Mouse (Mus musculus) lung, embryonic 16.5 days (tissue): ENCODE measurements at regions not wholly inside any gene's neighbourhood (a gene's known extent, or its start where the extent isn't known, plus 50 kb on each side); places are given as distances from the start of the nearest gene placed in this dataset.

Source experiments
- ATAC-seq: fragments of 200-750 bp; cut with Nextera tagmentation; 2 replicates; pipeline ENCODE4 v1.8.0; 2017; ENCODE audit warnings: low read depth, mild to moderate bottlenecking, moderate library complexity
- H3K27ac ChIP-seq: fragments of 300-500 bp; sonication (generic); 2 replicates; pipeline ENCODE4 v1.5.1; 2014; ENCODE audit warnings: mild to moderate bottlenecking, control low read depth, low read length
- H3K27me3 ChIP-seq: fragments of 300-500 bp; sonication (generic); 2 replicates; pipeline ENCODE4 v1.6.1; 2014; ENCODE audit warnings: low read depth, low read length, mixed read lengths; ENCODE audit not compliant: control insufficient read depth, insufficient read depth
- H3K36me3 ChIP-seq: fragments of 300-500 bp; sonication (generic); 2 replicates; pipeline ENCODE4 v1.6.1; 2014; ENCODE audit warnings: low read length; ENCODE audit not compliant: control insufficient read depth, insufficient read depth
- H3K4me1 ChIP-seq: fragments of 300-500 bp; sonication (generic); replicated peaks from 2 replicates; pipeline ENCODE4 v1.6.1; 2014; ENCODE audit warnings: low read length, mixed read lengths; ENCODE audit not compliant: control insufficient read depth, insufficient read depth
- H3K4me2 ChIP-seq: fragments of 300-500 bp; sonication (generic); 2 replicates; pipeline ENCODE4 v1.6.1; 2014; ENCODE audit warnings: low read depth, low read length, control low read depth
- H3K4me3 ChIP-seq: fragments of 300-500 bp; sonication (generic); 2 replicates; pipeline ENCODE4 v1.5.1; 2014; ENCODE audit warnings: mild to moderate bottlenecking, low read length, control low read depth
- H3K9ac ChIP-seq: fragments of 300-500 bp; sonication (generic); 2 replicates; pipeline ENCODE4 v1.6.1; 2014; ENCODE audit warnings: low read length, control low read depth
- H3K9me3 ChIP-seq: fragments of 300-500 bp; sonication (generic); 2 replicates; pipeline ENCODE4 v1.6.1; 2016; ENCODE audit warnings: low read length; ENCODE audit not compliant: control insufficient read depth
- WGBS: fragments of 180-500 bp; shearing (Covaris S2); extraction: QIAGEN DNeasy Blood & Tissue Kit; methylation state at CpG from one replicate; pipeline ENCODE4 v1.1.7; 2014; 5-methylcytosine and 5-hydroxymethylcytosine counted together

DNA sequence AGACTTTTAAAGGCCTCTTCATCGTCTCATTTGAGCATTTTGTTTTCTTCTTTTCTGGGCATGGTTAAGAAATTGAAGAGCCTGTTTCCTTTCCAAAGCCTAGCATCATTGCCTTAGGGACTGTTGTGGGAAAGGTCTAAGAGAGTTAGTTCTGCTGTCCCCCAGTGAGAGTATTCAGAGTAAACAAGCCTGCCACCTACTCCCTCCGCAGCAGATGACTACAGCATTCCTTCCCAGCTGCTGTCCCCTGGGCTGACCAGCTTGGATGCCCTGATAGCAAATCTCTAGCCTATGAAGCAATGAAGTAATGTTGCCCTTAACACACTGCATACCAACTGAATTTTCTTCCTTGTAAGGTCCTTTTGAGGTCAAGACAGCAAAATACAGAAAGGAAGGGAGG lies 164.9 kb downstream of the Moxd1 start:
- Histone ChIP-seq H3K27ac (no peak overlapping the region), H3K27me3 (no peaks in the 10 kb centered on the region), H3K9me3 (no peaks in the 10 kb centered on the region), H3K4me3 (no peak overlapping the region), H3K4me2 (no peak overlapping the region), H3K4me1 (no peaks in the 10 kb centered on the region), H3K36me3 (no peaks in the 10 kb centered on the region), H3K9ac (no peak overlapping the region)
- 46% methylated on average over 2 of the region's 2 CpGs for WGBS
- ATAC-seq = no peak

DNA sequence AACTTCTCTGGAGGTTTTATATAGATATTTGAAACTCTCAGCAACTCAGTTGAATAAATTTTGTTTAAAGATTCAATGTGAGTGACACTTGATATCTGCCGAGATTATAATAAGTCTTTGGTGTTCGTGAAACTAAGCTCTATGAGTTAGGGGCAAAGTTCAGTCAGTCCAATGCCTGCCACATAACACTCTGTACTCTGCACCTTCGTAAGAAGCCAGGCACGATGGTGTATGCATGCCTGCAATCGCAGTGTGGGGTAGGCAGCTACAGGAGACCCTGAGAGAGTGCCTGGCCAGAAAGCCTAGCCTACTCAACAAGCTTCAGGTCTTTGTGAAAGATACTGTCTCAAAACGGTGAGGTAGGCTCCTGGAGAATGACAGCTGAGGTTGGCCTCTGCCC lies 167.7 kb downstream of the Moxd1 start:
- Histone ChIP-seq H3K9me3 (no peaks in the 10 kb centered on the region), H3K9ac (no peak overlapping the region), H3K4me1 (no peaks in the 10 kb centered on the region), H3K4me3 (no peak overlapping the region), H3K27me3 (no peaks in the 10 kb centered on the region), H3K27ac (no peak overlapping the region), H3K4me2 (no peak overlapping the region), H3K36me3 (no peaks in the 10 kb centered on the region)
- WGBS = 67% methylated on average over 6 of the region's 6 CpGs
- ATAC-seq = no peak

DNA sequence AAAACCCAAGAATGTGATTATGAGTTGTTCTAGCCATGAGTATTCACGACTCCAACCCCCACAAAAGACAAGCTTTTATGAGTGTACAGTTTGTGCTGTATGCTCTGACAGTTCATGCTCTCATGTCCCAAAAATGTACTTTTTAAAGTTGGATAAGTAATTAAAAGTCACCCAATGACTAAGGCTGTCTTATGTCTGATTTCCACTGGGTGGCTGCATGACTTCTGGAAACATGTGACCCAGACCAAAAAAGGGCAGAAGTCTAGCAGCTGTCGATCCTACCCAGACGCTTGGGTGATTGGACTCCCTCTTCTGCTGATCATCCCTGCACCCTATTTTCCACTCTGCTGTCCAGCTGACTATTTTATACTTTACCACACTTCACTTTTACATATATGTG lies 168.7 kb downstream of the Moxd1 start:
- H3K36me3 ChIP-seq = no peaks in the 10 kb centered on the region
- H3K27me3 ChIP-seq = no peaks in the 10 kb centered on the region
- H3K4me3 ChIP-seq = no peak overlapping the region
- WGBS = 63% methylated on average over 3 of the region's 3 CpGs
- ATAC-seq = no peak
- no peak overlapping the region for H3K9ac ChIP-seq
- no peaks in the 10 kb centered on the region for H3K9me3 ChIP-seq
- H3K4me2 ChIP-seq = no peak overlapping the region
- no peak overlapping the region for H3K27ac ChIP-seq
- H3K4me1 ChIP-seq = no peaks in the 10 kb centered on the region

DNA sequence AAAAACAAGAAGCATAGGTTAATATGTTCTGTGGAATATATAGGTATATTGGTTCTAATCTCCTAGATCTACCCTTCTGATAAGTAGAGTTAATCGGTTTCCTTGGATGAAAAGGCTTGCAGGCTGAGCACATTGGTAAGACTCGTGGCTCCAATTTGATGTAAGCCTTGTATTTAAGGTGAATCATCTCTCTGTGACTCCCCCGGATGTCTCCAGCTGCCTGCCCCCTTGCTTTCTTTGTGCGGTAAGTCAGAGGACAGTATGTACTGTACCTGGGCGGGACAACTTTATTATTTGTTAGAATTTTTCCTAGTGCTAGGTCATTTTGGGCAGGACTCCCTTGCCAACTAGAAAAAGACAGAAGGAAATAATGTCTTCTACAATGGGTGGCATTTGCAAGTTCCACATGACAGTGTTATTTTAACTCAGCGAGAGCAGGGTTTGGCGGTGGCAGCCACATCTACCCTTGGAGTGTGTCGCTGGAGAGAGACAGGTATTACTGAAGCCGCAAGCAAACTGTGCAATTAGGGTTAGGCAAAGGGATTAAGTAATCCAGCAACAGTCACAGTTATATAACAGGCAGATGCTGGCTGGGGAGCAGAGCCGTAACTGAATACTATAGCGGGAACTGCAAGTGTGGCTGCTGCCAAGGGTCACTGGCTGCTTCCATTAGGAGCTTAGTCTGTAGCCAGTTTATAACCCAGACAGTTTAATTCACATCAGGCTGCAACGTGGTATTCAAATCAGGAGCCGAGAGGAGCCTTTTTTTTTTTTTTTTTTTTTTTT lies 172.9 kb downstream of the Moxd1 start:
- no peak overlapping the region for H3K4me3 ChIP-seq
- no peaks in the 10 kb centered on the region for H3K4me1 ChIP-seq
- ATAC-seq = no peak
- H3K9me3 ChIP-seq = no peaks in the 10 kb centered on the region
- H3K27ac ChIP-seq = no peak overlapping the region
- WGBS = 72% methylated on average over 13 of the region's 13 CpGs
- no peak overlapping the region for H3K9ac ChIP-seq
- H3K36me3 ChIP-seq = no peaks in the 10 kb centered on the region
- no peak overlapping the region for H3K4me2 ChIP-seq
- H3K27me3 ChIP-seq = no peaks in the 10 kb centered on the region

DNA sequence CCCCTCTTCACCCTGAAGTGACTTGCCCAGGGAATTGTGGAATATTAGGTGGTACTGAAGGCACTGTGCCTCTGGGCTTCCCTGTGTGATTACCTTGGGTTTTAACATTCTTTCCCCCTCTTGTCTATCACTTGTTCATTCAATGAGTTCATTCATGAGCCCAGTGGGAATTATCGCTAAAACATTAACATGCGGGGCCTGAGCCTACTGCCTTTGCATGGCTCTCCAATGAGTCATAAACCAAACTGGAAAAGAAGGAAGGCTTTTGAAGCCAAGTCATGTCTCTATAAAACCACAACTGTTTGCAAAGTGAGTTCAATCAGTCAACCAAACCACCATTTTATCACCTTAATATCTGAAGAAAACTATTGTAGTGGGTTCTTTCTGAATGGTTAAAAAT lies 173.8 kb downstream of the Moxd1 start:
- no peak overlapping the region for H3K4me3 ChIP-seq
- no peaks in the 10 kb centered on the region for H3K4me1 ChIP-seq
- H3K27ac ChIP-seq = no peak overlapping the region
- H3K36me3 ChIP-seq = no peaks in the 10 kb centered on the region
- no peaks in the 10 kb centered on the region for H3K9me3 ChIP-seq
- 56% methylated on average over 2 of the region's 2 CpGs for WGBS
- no peak for ATAC-seq
- H3K9ac ChIP-seq = no peak overlapping the region
- H3K27me3 ChIP-seq = no peaks in the 10 kb centered on the region
- H3K4me2 ChIP-seq = no peak overlapping the region

DNA sequence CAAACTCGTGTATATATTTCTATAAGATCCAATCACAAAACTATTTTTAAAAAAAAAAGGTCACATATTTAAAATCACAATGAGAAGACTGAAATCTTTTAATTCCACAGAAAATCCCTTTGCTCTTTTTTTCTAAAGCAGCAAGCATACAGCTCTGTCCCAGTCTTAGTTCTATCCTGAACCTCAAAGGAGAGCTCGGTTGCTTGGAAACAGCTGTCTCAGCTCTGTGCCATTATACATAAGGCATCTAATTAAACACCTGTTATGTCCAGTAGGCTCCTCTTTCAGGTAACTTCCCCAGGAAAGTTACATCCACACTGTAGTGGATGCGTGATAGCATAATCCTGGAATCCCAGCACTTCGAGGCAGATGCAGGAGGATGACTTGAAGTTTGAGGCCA lies 181.5 kb downstream of the Moxd1 start:
- no peak for ATAC-seq
- no peak overlapping the region for H3K4me3 ChIP-seq
- H3K4me1 ChIP-seq = no peaks in the 10 kb centered on the region
- no peak overlapping the region for H3K9ac ChIP-seq
- no peaks in the 10 kb centered on the region for H3K36me3 ChIP-seq
- no peak overlapping the region for H3K4me2 ChIP-seq
- no peaks in the 10 kb centered on the region for H3K9me3 ChIP-seq
- no peaks in the 10 kb centered on the region for H3K27me3 ChIP-seq
- H3K27ac ChIP-seq = no peak overlapping the region
- 76% methylated on average over 4 of the region's 4 CpGs for WGBS

DNA sequence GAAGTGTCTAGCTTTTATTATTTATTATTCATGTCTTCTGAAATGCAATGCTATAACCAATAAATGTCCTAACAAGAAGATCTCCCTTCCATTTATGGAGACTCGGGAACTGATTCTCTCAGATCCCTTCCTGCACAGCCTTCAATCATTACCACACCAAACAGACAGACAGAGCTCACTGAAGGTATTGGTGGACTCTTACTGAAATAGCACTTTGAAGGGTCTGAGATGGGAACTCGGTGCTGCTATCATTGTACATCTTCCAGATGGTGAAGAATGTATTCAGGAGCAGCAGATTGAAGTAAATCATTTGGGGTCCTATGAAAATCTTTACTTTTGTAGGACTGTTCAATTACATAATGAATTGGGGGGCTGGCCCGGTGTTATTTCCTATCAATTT lies 183.6 kb downstream of the Moxd1 start:
- H3K27ac ChIP-seq = no peak overlapping the region
- no peaks in the 10 kb centered on the region for H3K9me3 ChIP-seq
- ATAC-seq = no peak
- no peak overlapping the region for H3K9ac ChIP-seq
- no peaks in the 10 kb centered on the region for H3K36me3 ChIP-seq
- H3K4me1 ChIP-seq = no peaks in the 10 kb centered on the region
- no peak overlapping the region for H3K4me3 ChIP-seq
- 74% methylated on average over 3 of the region's 3 CpGs for WGBS
- no peaks in the 10 kb centered on the region for H3K27me3 ChIP-seq
- no peak overlapping the region for H3K4me2 ChIP-seq

DNA sequence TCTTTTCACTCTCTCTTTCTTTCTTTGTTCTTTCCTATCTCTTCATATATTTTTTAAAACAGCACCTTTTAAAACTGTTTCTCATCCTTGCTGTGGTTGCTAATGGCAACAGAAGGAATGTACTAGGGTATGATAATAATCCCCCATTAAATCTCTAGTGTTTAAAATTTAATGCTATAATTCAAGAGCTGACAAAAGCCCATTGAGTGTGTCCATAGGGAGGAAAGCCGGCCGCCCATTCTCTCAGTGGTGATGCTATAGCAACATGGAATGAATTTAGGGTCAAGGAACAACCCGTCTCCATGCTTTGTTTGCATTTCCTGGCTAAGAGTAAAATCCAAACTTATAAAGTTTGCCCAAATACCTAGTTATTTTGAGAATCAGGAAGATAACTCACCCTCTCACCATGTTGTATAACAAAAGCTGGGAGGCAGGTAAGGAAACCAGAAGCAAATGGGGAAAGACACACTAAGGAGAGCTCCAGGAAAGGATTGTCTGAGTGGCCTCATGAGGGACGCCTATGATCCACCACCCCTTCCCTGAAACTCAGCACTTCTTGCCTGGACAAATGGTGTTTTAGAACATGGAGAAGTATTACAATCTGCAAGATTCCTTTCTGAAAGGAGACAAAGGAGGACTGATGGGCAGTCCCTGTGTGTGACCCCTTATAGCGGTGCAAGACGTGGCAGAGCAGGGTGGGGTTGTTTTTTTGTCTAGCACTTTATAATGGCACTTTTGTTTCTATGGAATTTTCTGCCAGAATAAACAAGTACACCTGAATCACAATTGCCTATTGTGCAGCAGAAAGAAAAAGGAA lies 184.3 kb downstream of the Moxd1 start:
- H3K4me2 ChIP-seq = no peak overlapping the region
- no peak for ATAC-seq
- no peak overlapping the region for H3K4me3 ChIP-seq
- no peaks in the 10 kb centered on the region for H3K4me1 ChIP-seq
- no peak overlapping the region for H3K27ac ChIP-seq
- WGBS = 58% methylated on average over 6 of the region's 6 CpGs
- H3K27me3 ChIP-seq = no peaks in the 10 kb centered on the region
- no peaks in the 10 kb centered on the region for H3K9me3 ChIP-seq
- H3K9ac ChIP-seq = no peak overlapping the region
- H3K36me3 ChIP-seq = no peaks in the 10 kb centered on the region

DNA sequence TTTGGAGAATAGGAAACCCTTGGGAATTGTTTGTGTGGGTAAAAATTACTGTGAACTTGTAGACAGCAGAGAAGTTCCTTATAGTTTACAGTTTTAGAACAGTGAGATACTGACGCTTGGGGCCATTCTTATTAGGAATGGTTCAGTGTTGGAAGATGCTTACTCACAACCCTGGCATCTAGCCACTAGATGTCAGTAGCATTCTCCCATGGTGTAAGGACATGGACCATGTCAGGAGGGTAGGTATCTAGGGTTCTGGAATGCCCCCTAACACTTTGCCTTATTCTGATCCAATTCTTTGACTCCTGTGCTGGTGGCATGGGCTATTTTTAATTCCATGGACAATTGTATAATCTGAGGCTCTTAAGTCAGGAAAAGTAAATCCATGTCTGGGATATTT lies 185.3 kb upstream of the Ccn2 start:
- 21% methylated on average over 1 of the region's 1 CpGs for WGBS

More for the DNA sequence above, 185.3 kb upstream of the Ccn2 start:
- H3K36me3 ChIP-seq = no peaks in the 10 kb centered on the region
- H3K4me1 ChIP-seq = no peaks in the 10 kb centered on the region
- H3K27me3 ChIP-seq = no peaks in the 10 kb centered on the region
- no peak overlapping the region for H3K27ac ChIP-seq
- peak; percentile 61; the same call in 1 of the 2 replicates for ATAC-seq
- no peak overlapping the region for H3K4me2 ChIP-seq
- H3K9me3 ChIP-seq = no peaks in the 10 kb centered on the region
- H3K9ac ChIP-seq = no peak overlapping the region
- H3K4me3 ChIP-seq = no peak overlapping the region
